ENCODE assay signal across 9 mouse cellular contexts in the genomic region with DNA sequence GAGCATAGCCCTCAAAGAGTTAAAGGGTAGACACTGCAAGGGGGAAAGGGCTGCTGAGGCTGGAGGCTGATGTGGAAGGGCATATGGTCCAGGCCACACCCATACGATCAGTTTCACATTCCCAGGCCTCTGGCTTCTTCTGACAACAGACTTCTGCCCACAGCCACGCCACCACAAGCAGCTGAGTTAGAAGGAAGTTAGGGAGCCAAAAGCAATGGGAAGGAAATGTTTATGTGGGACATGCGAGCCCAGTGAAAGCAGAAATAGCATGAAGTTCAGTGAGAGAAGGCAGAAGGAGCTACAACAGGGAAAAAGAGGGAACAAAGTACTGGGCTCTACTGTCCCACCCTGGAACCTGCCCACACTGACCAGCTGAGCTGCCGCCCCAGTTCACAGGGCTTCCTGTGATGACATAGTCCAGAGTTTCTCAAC.
DNase-seq lines count a peak whose midpoint lies in the region; ATAC-seq lines count a peak whose summit lies in the region.
"Had no signal": no experiment of that assay in that cellular context is flagged by ENCODE, and none has a peak within 500 bp of the region (broad histone marks: within the 10 kb centered on the region; RNA-seq: fewer than 3 reads in every experiment).

No protein-coding gene starts in this region.

- H3K36me3 ChIP-seq in kidney, embryonic 14.5 days (ENCODE audit: control insufficient read depth, insufficient read depth, low read length), result peaks cover 33% of the 10 kb centered on the region
- H3K36me3 ChIP-seq in embryonic facial prominence, embryonic 15.5 days, result no peaks in the 10 kb centered on the region
- H3K36me3 ChIP-seq in limb, embryonic 12.5 days, result peaks cover 14% of the 10 kb centered on the region; the same call in 1 of the 2 replicates

- H3K4me2 ChIP-seq in kidney, embryonic 14.5 days (replicated peaks; ENCODE audit: low read depth, low read length), result no peak overlapping the region
- H3K4me2 ChIP-seq in embryonic facial prominence, embryonic 15.5 days (replicated peaks), result no peak overlapping the region
- H3K4me2 ChIP-seq in limb, embryonic 12.5 days, result no peak overlapping the region

- no peak for DNase-seq in kidney, postnatal 25 days
- peak; percentile 71 to 88 for DNase-seq in monocyte, adult 2 months (ENCODE audit: low read depth in 1 of 2, low spot score in 2 of 2)
- no peak for DNase-seq in thymus, postnatal 36 days
- no peak for DNase-seq in right cerebral cortex, postnatal 4 days

- WGBS in kidney, embryonic 14.5 days, result 44% methylated on average over 4 of the region's 4 CpGs
- WGBS in embryonic facial prominence, embryonic 15.5 days, result 37% methylated on average over 4 of the region's 4 CpGs
- WGBS in limb, embryonic 12.5 days, result 63% methylated on average over 4 of the region's 4 CpGs

- H3K27me3 ChIP-seq in kidney, embryonic 14.5 days (ENCODE audit: control insufficient read depth, insufficient read depth, low read length), result no peaks in the 10 kb centered on the region
- H3K27me3 ChIP-seq in embryonic facial prominence, embryonic 15.5 days, result no peaks in the 10 kb centered on the region
- no peaks in the 10 kb centered on the region for H3K27me3 ChIP-seq in limb, embryonic 12.5 days

- no peak overlapping the region for H3K9ac ChIP-seq in kidney, embryonic 14.5 days (ENCODE audit: low read depth, low read length)
- no peak overlapping the region for H3K9ac ChIP-seq in embryonic facial prominence, embryonic 15.5 days
- no peak overlapping the region for H3K9ac ChIP-seq in limb, embryonic 12.5 days (replicated peaks)

- H3K4me1 ChIP-seq in kidney, embryonic 14.5 days (ENCODE audit: control insufficient read depth, insufficient read depth, low read length), result 0 out of 2 replicates have a peak, but pooled peaks cover 5% of the 10 kb centered on the region
- H3K4me1 ChIP-seq in embryonic facial prominence, embryonic 15.5 days, result peaks cover 22% of the 10 kb centered on the region; the same call in 1 of the 2 replicates
- peaks cover 22% of the 10 kb centered on the region for H3K4me1 ChIP-seq in limb, embryonic 12.5 days (replicated peaks)

- peak; percentile 41; the same call in 1 of the 2 replicates for ATAC-seq in kidney, embryonic 14.5 days (ENCODE audit: low FRiP score, low TSS enrichment)
- ATAC-seq in embryonic facial prominence, embryonic 15.5 days (ENCODE audit: insufficient number of reproducible peaks, low FRiP score, low TSS enrichment, low read depth), result peak; percentile 74
- ATAC-seq in limb, embryonic 12.5 days (ENCODE audit: insufficient number of reproducible peaks, insufficient read depth, low FRiP score, low TSS enrichment, low read depth), result no peak
- ATAC-seq in erythroid progenitor cell, adult 5-6 weeks (replicated peaks; ENCODE audit: low FRiP score, poor library complexity, severe bottlenecking), result no peak
- ATAC-seq: forebrain, embryonic 16.5 days had no signal

- no peaks in the 10 kb centered on the region for H3K9me3 ChIP-seq in kidney, embryonic 14.5 days (ENCODE audit: control insufficient read depth, low read length)
- H3K9me3 ChIP-seq in embryonic facial prominence, embryonic 15.5 days (replicated peaks), result no peaks in the 10 kb centered on the region
- H3K9me3 ChIP-seq in limb, embryonic 12.5 days, result no peaks in the 10 kb centered on the region

- no peak overlapping the region for H3K4me3 ChIP-seq in kidney, embryonic 14.5 days (ENCODE audit: low read length)
- no peak overlapping the region for H3K4me3 ChIP-seq in embryonic facial prominence, embryonic 15.5 days (replicated peaks)
- H3K4me3 ChIP-seq in limb, embryonic 12.5 days (replicated peaks), result no peak overlapping the region

- no peak overlapping the region for H3K27ac ChIP-seq in kidney, embryonic 14.5 days (ENCODE audit: low read depth, low read length)
- H3K27ac ChIP-seq in embryonic facial prominence, embryonic 15.5 days (replicated peaks), result peak overlapping the region; percentile 63
- H3K27ac ChIP-seq in limb, embryonic 12.5 days, result peak overlapping the region; percentile 35; the same call in 1 of the 2 replicates

Comparison
In these comparisons a context has a peak if more than half of its experiments do, and no peak if none do; other contexts are left out.
1. ATAC-seq: peak in kidney, embryonic 14.5 days (single experiment) and embryonic facial prominence, embryonic 15.5 days (single experiment); none in limb, embryonic 12.5 days (single experiment) and erythroid progenitor cell, adult 5-6 weeks (single experiment).
2. DNase-seq: peak in monocyte, adult 2 months (2 of 2); none in kidney, postnatal 25 days (0 of 2), thymus, postnatal 36 days (0 of 2) and right cerebral cortex, postnatal 4 days (single experiment).